Mouse (Mus musculus): Measurements from ENCODE around the gene Astn1.

DNA sequence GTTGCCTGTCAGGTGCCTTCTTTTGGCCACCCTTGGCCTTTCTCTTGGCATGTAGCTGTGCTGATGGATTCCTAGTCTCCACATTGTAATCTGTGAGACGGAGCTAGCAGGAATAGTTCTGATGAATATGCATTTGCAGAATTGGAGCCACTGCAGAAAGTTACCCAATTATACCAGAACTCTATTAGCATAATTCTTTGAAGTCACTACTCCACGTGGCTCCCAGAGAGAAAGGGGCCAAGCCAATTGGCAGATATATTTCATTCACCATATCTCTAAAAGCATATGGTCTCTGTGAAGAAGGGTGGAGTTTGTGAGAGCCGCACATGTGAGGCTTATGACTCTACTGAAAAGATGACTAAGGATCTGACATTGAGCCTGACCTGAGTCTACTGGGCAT lies 226.8 kb downstream of the Astn1 start:
- no peak for TF ChIP-seq CTCF (conservative IDR thresholded peaks at IDR 0.05 in 1 of 2, IDR thresholded peaks at IDR 0.05 in 1 of 2; ENCODE audit: low read depth in 2 of 2, low read length in 2 of 2)
- TF ChIP-seq UBTF (IDR thresholded peaks at IDR 0.05; ENCODE audit: low read depth, low read length), result no peak
- no peak for TF ChIP-seq BHLHE40 (IDR thresholded peaks at IDR 0.05; ENCODE audit: low read depth, low read length)
- TF ChIP-seq JUND (conservative IDR thresholded peaks at IDR 0.05; ENCODE audit: low read depth, low read length), result no peak
- no peak for TF ChIP-seq POLR2A (IDR thresholded peaks at IDR 0.05; ENCODE audit: low read depth, low read length)
- TF ChIP-seq MAZ (IDR thresholded peaks at IDR 0.05; ENCODE audit: low read depth, low read length), result no peak
- TF ChIP-seq EP300 (IDR thresholded peaks at IDR 0.05; ENCODE audit: low read length), result no peak
- no peak for TF ChIP-seq TBP (conservative IDR thresholded peaks at IDR 0.05; ENCODE audit: low read depth, low read length)

All from CH12.LX (cell line).